Comparison of ENCODE assay signal across 9 mouse cellular contexts in genomic region chr14:32160563-32160962, GRCm38 (mm10). TPM values are rescaled to one million over a fixed set of nuclear protein-coding genes. Genes with fewer than 3 reads are reported as not detected.
DNase-seq lines count a peak whose midpoint lies in the region; ATAC-seq and TF ChIP-seq lines count a peak whose summit lies in the region.
"Had no signal": no experiment of that assay in that cellular context is flagged by ENCODE, and none has a peak within 500 bp of the region (broad histone marks: within the 10 kb centered on the region; RNA-seq: fewer than 3 reads in every experiment).

No protein-coding gene starts in this region.

- peaks cover 20% of the 10 kb centered on the region for H3K4me1 ChIP-seq in heart, embryonic 11.5 days (ENCODE audit: control insufficient read depth, insufficient read depth, low read length)
- H3K4me1 ChIP-seq in ES-E14 (ENCODE audit: control insufficient read depth in 2 of 2, insufficient read depth in 2 of 2, low read length in 2 of 2, poor library complexity in 1 of 2), result peaks cover 5 to 6% of the 10 kb centered on the region in 2 experiments; a peak in 2 of 4 replicates
- peaks cover 24% of the 10 kb centered on the region for H3K4me1 ChIP-seq in heart, embryonic 16.5 days (ENCODE audit: control insufficient read depth, insufficient read depth, low read length)

- peak overlapping the region; percentile 93 for H3K27ac ChIP-seq in heart, embryonic 11.5 days (ENCODE audit: low read depth, low read length)
- H3K27ac ChIP-seq in ES-E14 (ENCODE audit: insufficient read depth, low read depth, low read length, poor library complexity, severe bottlenecking) (no peak overlapping the region), macrophage (peak overlapping the region; percentile 91)
- H3K27ac ChIP-seq in heart, embryonic 16.5 days (ENCODE audit: low read length), result peak overlapping the region; percentile 86

- DNase-seq in heart, postnatal 14 days, result no peak
- no peak for DNase-seq in ES-E14 (ENCODE audit: low read depth, low spot score)
- DNase-seq in right cerebral cortex, postnatal 36 days (ENCODE audit: low spot score in 2 of 2), result no peak
- DNase-seq in adrenal gland, postnatal 25 days, result no peak

- peak overlapping the region; percentile 98 for H3K9ac ChIP-seq in heart, embryonic 11.5 days (ENCODE audit: low read depth, low read length)
- H3K9ac ChIP-seq in ES-E14 (ENCODE audit: insufficient read depth, low read depth, low read length, poor library complexity, severe bottlenecking), result peak overlapping the region; percentile 95
- peak overlapping the region; percentile 85 for H3K9ac ChIP-seq in heart, embryonic 16.5 days (ENCODE audit: low read length)

- no peak for ATAC-seq in heart, embryonic 11.5 days (replicated peaks; ENCODE audit: insufficient number of reproducible peaks, low FRiP score, low TSS enrichment)
- ATAC-seq in heart, embryonic 16.5 days (replicated peaks; ENCODE audit: extremely low read depth, insufficient read depth, low FRiP score), result no peak
- no peak for ATAC-seq in megakaryocyte-erythroid progenitor cell, adult 5-6 weeks (replicated peaks; ENCODE audit: low FRiP score, low TSS enrichment, poor library complexity, severe bottlenecking)

- no peaks in the 10 kb centered on the region for H3K36me3 ChIP-seq in heart, embryonic 11.5 days (ENCODE audit: control insufficient read depth, insufficient read depth, low read length)
- H3K36me3 ChIP-seq in ES-E14 (ENCODE audit: control insufficient read depth, insufficient read depth, low read length, poor library complexity, severe bottlenecking) (no peaks in the 10 kb centered on the region), macrophage (ENCODE audit: inconsistent target) (no peaks in the 10 kb centered on the region)
- H3K36me3 ChIP-seq in heart, embryonic 16.5 days (ENCODE audit: control insufficient read depth, insufficient read depth), result no peaks in the 10 kb centered on the region

- H3K4me2 ChIP-seq in heart, embryonic 11.5 days, result peak overlapping the region; percentile 96
- peak overlapping the region; percentile 71 for H3K4me2 ChIP-seq in heart, embryonic 16.5 days (ENCODE audit: low read depth, low read length)

- intact Hi-C loops in heart, postnatal 14 days (cut with DNase I), result loop anchor here (5.0 kb wide), 1 partner anchor 37 kb away; no protein-coding TSS in a partner anchor

- H3K79me2 ChIP-seq in macrophage (ENCODE audit: inconsistent target), result peaks cover 55% of the 10 kb centered on the region

- H3K4me3 ChIP-seq in heart, embryonic 11.5 days (ENCODE audit: low read depth, low read length), result peak overlapping the region; percentile 92
- peak overlapping the region; percentile 87 to 88 for H3K4me3 ChIP-seq in ES-E14 (ENCODE audit: insufficient read depth in 1 of 2, low read depth in 1 of 2, low read length in 2 of 2, poor library complexity in 1 of 2, severe bottlenecking in 1 of 2)
- H3K4me3 ChIP-seq in heart, embryonic 16.5 days (ENCODE audit: low read length), result peak overlapping the region; percentile 75
- H3K4me3 ChIP-seq in macrophage (ENCODE audit: inconsistent target), result peak overlapping the region; percentile 93

- H3K9me3 ChIP-seq in heart, embryonic 11.5 days (replicated peaks; ENCODE audit: control insufficient read depth, low read length), result no peaks in the 10 kb centered on the region
- no peaks in the 10 kb centered on the region for H3K9me3 ChIP-seq in ES-E14 (ENCODE audit: control insufficient read depth, insufficient read depth, low read depth, low read length)
- no peaks in the 10 kb centered on the region for H3K9me3 ChIP-seq in heart, embryonic 16.5 days (replicated peaks; ENCODE audit: control insufficient read depth, low read length)

- WGBS in heart, embryonic 11.5 days (ENCODE audit: insufficient replicate concordance), result 19% methylated on average over 7 of the region's 7 CpGs
- WGBS in heart, embryonic 16.5 days, result 19% methylated on average over 7 of the region's 7 CpGs
- WGBS in macrophage (ENCODE audit: missing documents), result 13% methylated on average over 7 of the region's 7 CpGs

- in situ Hi-C loops in ES-E14 (cut with MboI; ENCODE audit: low sequenced_read_pairs in 2 of 2, unreplicated experiment in 2 of 2), result no loop called here

- no peaks in the 10 kb centered on the region for H3K27me3 ChIP-seq in heart, embryonic 11.5 days (ENCODE audit: control insufficient read depth, insufficient read depth, low read length)
- no peaks in the 10 kb centered on the region for H3K27me3 ChIP-seq in heart, embryonic 16.5 days (ENCODE audit: control insufficient read depth, insufficient read depth, low read length)

TF ChIP-seq in ES-E14, 5 proteins besides CTCF, POLR2A, EP300 and RAD21:
- TF ChIP-seq MAFK (IDR thresholded peaks at IDR 0.05; ENCODE audit: insufficient read depth, low read depth, low read length), result no peak
- TF ChIP-seq HCFC1 (IDR thresholded peaks at IDR 0.05; ENCODE audit: borderline replicate concordance, insufficient read depth, low read length), result no peak
- TF ChIP-seq ZNF384 (IDR thresholded peaks at IDR 0.05; ENCODE audit: low read depth, low read length), result no peak
- TF ChIP-seq ZC3H11A (IDR thresholded peaks at IDR 0.05; ENCODE audit: borderline replicate concordance, low read depth, low read length), result no peak
- TF ChIP-seq CHD2 (IDR thresholded peaks at IDR 0.05; ENCODE audit: low read depth, low read length), result no peak

RNA-seq across cellular contexts. Expression of gene Ncoa4, which starts 0.9 kb away (rescaled TPM):
- polyA plus RNA-seq in heart, embryonic 11.5 days (2014; fragmentation: Nextera tagmentation; extraction: Ambion mirVana), result 145 and 157 TPM in 2 replicates
- total RNA-seq in heart, postnatal 14 days (2021), result 100 to 1,000 TPM; 139 to 150 TPM
- total RNA-seq in ES-E14 (2012; rRNA removed), result 53.7 and 89.6 TPM in 2 replicates
- polyA plus RNA-seq in heart, embryonic 16.5 days (2015; fragmentation: Nextera tagmentation; extraction: Ambion mirVana), result 123 and 130 TPM in 2 replicates
- 100 to 1,000 TPM in 19 of 26 experiments, 10 to 100 TPM in 7; 23.1 to 410 (median 178) TPM for total RNA-seq in macrophage (2018; cell fraction: chromatin; rRNA removed)
- total RNA-seq in macrophage (2018; cell fraction: cytosol; rRNA removed), result 100 to 1,000 TPM; 226 to 709 (median 397) TPM
- total RNA-seq in macrophage (2018; cell fraction: nucleus; rRNA removed), result 100 to 1,000 TPM in 24 of 26 experiments, 10 to 100 TPM in 2; 66.8 to 415 (median 233) TPM
- polyA plus RNA-seq in macrophage (2018), result 137 to 536 TPM (median 493 TPM) in 3 replicates
- total RNA-seq in adrenal gland, postnatal 25 days (2021), result 151 and 193 TPM in 2 replicates
- 48.1 and 49.3 TPM in 2 replicates for total RNA-seq in megakaryocyte-erythroid progenitor cell, adult 5-6 weeks (2014; fragmentation: Nextera tagmentation)
- total RNA-seq in megakaryocyte-erythroid progenitor cell, adult 5-6 weeks (2017), result 51.3 and 68.1 TPM in 2 replicates

RNA-seq across cellular contexts. Expression of gene Msmb, which starts 18.7 kb away (rescaled TPM):
- polyA plus RNA-seq in heart, embryonic 11.5 days (2014; fragmentation: Nextera tagmentation; extraction: Ambion mirVana), result not detected in 2 replicates
- not detected for total RNA-seq in heart, postnatal 14 days (2021)
- total RNA-seq in ES-E14 (2012; rRNA removed), result not detected in 2 replicates
- not detected in 2 replicates for polyA plus RNA-seq in heart, embryonic 16.5 days (2015; fragmentation: Nextera tagmentation; extraction: Ambion mirVana)
- total RNA-seq in macrophage (2018; cell fraction: chromatin; rRNA removed), result not detected
- total RNA-seq in macrophage (2018; cell fraction: cytosol; rRNA removed), result not detected
- not detected for total RNA-seq in macrophage (2018; cell fraction: nucleus; rRNA removed)
- polyA plus RNA-seq in macrophage (2018), result not detected in 3 replicates
- total RNA-seq in adrenal gland, postnatal 25 days (2021), result not detected in 2 replicates
- not detected in 2 replicates for total RNA-seq in megakaryocyte-erythroid progenitor cell, adult 5-6 weeks (2014; fragmentation: Nextera tagmentation)
- total RNA-seq in megakaryocyte-erythroid progenitor cell, adult 5-6 weeks (2017), result not detected in 2 replicates
- total RNA-seq: hematopoietic stem cell, adult 5-6 weeks had no signal

RNA-seq across cellular contexts. Expression of gene Timm23, which starts 41.1 kb away (rescaled TPM):
- 322 and 324 TPM in 2 replicates for polyA plus RNA-seq in heart, embryonic 11.5 days (2014; fragmentation: Nextera tagmentation; extraction: Ambion mirVana)
- total RNA-seq in heart, postnatal 14 days (2021), result 100 to 1,000 TPM; 163 to 177 TPM
- 400 and 428 TPM in 2 replicates for total RNA-seq in ES-E14 (2012; rRNA removed)
- 274 and 354 TPM in 2 replicates for polyA plus RNA-seq in heart, embryonic 16.5 days (2015; fragmentation: Nextera tagmentation; extraction: Ambion mirVana)
- total RNA-seq in macrophage (2018; cell fraction: chromatin; rRNA removed), result 10 to 100 TPM; 25.2 to 91.4 (median 58.2) TPM
- total RNA-seq in macrophage (2018; cell fraction: cytosol; rRNA removed), result 100 to 1,000 TPM in 17 of 26 experiments, 10 to 100 TPM in 9; 84.3 to 170 (median 113) TPM
- total RNA-seq in macrophage (2018; cell fraction: nucleus; rRNA removed), result 10 to 100 TPM; 26.8 to 84.5 (median 55.8) TPM
- polyA plus RNA-seq in macrophage (2018), result 85.3 to 157 TPM (median 86.3 TPM) in 3 replicates
- 121 and 174 TPM in 2 replicates for total RNA-seq in adrenal gland, postnatal 25 days (2021)
- 216 and 235 TPM in 2 replicates for total RNA-seq in megakaryocyte-erythroid progenitor cell, adult 5-6 weeks (2014; fragmentation: Nextera tagmentation)
- total RNA-seq in megakaryocyte-erythroid progenitor cell, adult 5-6 weeks (2017), result 189 and 199 TPM in 2 replicates

RNA-seq across cellular contexts. Expression of gene Parg, which starts 41.2 kb away (rescaled TPM):
- 33.4 and 36.7 TPM in 2 replicates for polyA plus RNA-seq in heart, embryonic 11.5 days (2014; fragmentation: Nextera tagmentation; extraction: Ambion mirVana)
- 10 to 100 TPM; 20.8 to 28.6 TPM for total RNA-seq in heart, postnatal 14 days (2021)
- 54.2 and 56.9 TPM in 2 replicates for total RNA-seq in ES-E14 (2012; rRNA removed)
- 25.0 and 26.6 TPM in 2 replicates for polyA plus RNA-seq in heart, embryonic 16.5 days (2015; fragmentation: Nextera tagmentation; extraction: Ambion mirVana)
- 100 to 1,000 TPM in 25 of 26 experiments, 10 to 100 TPM in 1; 82.9 to 258 (median 164) TPM for total RNA-seq in macrophage (2018; cell fraction: chromatin; rRNA removed)
- 10 to 100 TPM; 19.7 to 36.8 (median 28.8) TPM for total RNA-seq in macrophage (2018; cell fraction: cytosol; rRNA removed)
- total RNA-seq in macrophage (2018; cell fraction: nucleus; rRNA removed), result 100 to 1,000 TPM in 5 of 26 experiments, 10 to 100 TPM in 21; 42.4 to 136 (median 72.3) TPM
- polyA plus RNA-seq in macrophage (2018), result 20.5 to 23.9 TPM (median 21.0 TPM) in 3 replicates
- 73.1 and 75.6 TPM in 2 replicates for total RNA-seq in adrenal gland, postnatal 25 days (2021)
- 31.5 and 33.9 TPM in 2 replicates for total RNA-seq in megakaryocyte-erythroid progenitor cell, adult 5-6 weeks (2014; fragmentation: Nextera tagmentation)
- 102 and 122 TPM in 2 replicates for total RNA-seq in megakaryocyte-erythroid progenitor cell, adult 5-6 weeks (2017)
